Mouse (Mus musculus) G1E (cell line): ENCODE data around the gene Rasip1.

ENCODE experiments used
- CTCF ChIP-seq: IDR thresholded peaks from 2 replicates; pipeline ENCODE4 v1.5.1; 2012; ENCODE audit warnings: low read depth, low read length, inconsistent platforms, mixed read lengths
- GATA1 ChIP-seq: IDR thresholded peaks from 2 replicates; pipeline ENCODE4 v1.6.1; 2012; ENCODE audit warnings: borderline replicate concordance, low read length, inconsistent platforms, mixed read lengths
- TAL1 ChIP-seq: conservative IDR thresholded peaks from 2 replicates; pipeline ENCODE4 v1.6.1; 2012; ENCODE audit warnings: low read depth, low read length, inconsistent platforms, mixed read lengths

DNA sequence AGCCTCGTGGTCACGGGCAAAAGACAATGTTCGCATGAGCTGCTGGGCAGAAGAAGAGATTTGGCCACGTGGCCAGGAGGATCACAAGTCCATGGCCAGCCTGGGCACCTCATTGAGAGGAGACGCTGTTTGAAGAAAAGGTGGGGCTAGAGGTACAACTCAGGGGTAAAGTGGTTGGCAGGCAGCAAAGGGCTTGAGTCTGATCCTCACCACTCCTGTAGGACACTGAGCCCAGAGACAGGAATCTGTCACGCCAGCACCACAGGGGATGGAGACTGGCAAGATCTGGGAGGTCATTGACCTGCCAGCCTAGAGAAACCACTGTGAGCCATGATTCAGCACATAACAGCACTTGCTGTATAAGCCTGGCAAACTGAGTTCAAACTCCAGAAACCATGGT, 29.8 kb upstream of the Rasip1 start:
- no peak for TF ChIP-seq CTCF
- TF ChIP-seq GATA1 = no peak
- no peak for TF ChIP-seq TAL1
